ENCODE assay signal across 9 mouse cellular contexts in genomic region chr7:139233714-139234113, GRCm38 (mm10). TPM values are rescaled to one million over a fixed set of nuclear protein-coding genes. Genes with fewer than 3 reads are reported as not detected.
A peak's percentile ranks its signal among the peaks of the same experiment; 100 is the strongest.
DNase-seq lines count a peak whose midpoint lies in the region; ATAC-seq and TF ChIP-seq lines count a peak whose summit lies in the region.
"Had no signal": no experiment of that assay in that cellular context is flagged by ENCODE, and none has a peak within 500 bp of the region (broad histone marks: within the 10 kb centered on the region; RNA-seq: fewer than 3 reads in every experiment).

No protein-coding gene starts in this region.

- in situ Hi-C loops in CH12.LX (cut with MboI; ENCODE audit: low pct_ligation_motif_present, low pct_unique_long_range_greater_than_20kb, low sequenced_read_pairs), result loop anchor here (5.0 kb wide), 1 partner anchor 69 kb away; no protein-coding TSS in a partner anchor

- peak; percentile 81 to 97 for TF ChIP-seq CTCF in CH12.LX (conservative IDR thresholded peaks at IDR 0.05 in 1 of 2, IDR thresholded peaks at IDR 0.05 in 1 of 2; ENCODE audit: low read depth in 2 of 2, low read length in 2 of 2)

- H3K79me2 ChIP-seq in CH12.LX (replicated peaks; ENCODE audit: control insufficient read depth, extremely low read depth, insufficient read depth, poor library complexity, severe bottlenecking), result no peaks in the 10 kb centered on the region

- 3% methylated on average over 7 of the region's 7 CpGs for WGBS in forebrain, embryonic 15.5 days
- 3% methylated on average over 7 of the region's 7 CpGs for WGBS in neural tube, embryonic 15.5 days

- no peak for TF ChIP-seq POLR2A in CH12.LX (IDR thresholded peaks at IDR 0.05; ENCODE audit: low read depth, low read length)

- H3K27me3 ChIP-seq in CH12.LX (replicated peaks), result peaks cover 85% of the 10 kb centered on the region
- no peaks in the 10 kb centered on the region for H3K27me3 ChIP-seq in forebrain, embryonic 15.5 days
- no peaks in the 10 kb centered on the region for H3K27me3 ChIP-seq in neural tube, embryonic 15.5 days (replicated peaks)

- TF ChIP-seq EP300 in CH12.LX (IDR thresholded peaks at IDR 0.05; ENCODE audit: low read length), result no peak

- H3K4me3 ChIP-seq in CH12.LX (replicated peaks in 1 of 3; ENCODE audit: low read depth in 2 of 3, low read length in 2 of 3, poor library complexity in 1 of 3), result no peak overlapping the region
- H3K4me3 ChIP-seq in forebrain, embryonic 15.5 days, result no peak overlapping the region
- no peak overlapping the region for H3K4me3 ChIP-seq in neural tube, embryonic 15.5 days (replicated peaks)
- H3K4me3 ChIP-seq: erythroblast, embryonic 14.5 days had no signal

- no peaks in the 10 kb centered on the region for H3K36me3 ChIP-seq in CH12.LX (replicated peaks in 1 of 2; ENCODE audit: control insufficient read depth in 1 of 2, insufficient read depth in 1 of 2, low read length in 1 of 2)
- no peaks in the 10 kb centered on the region for H3K36me3 ChIP-seq in forebrain, embryonic 15.5 days
- no peaks in the 10 kb centered on the region for H3K36me3 ChIP-seq in neural tube, embryonic 15.5 days

- ATAC-seq in cerebellum, adult (ENCODE audit: insufficient number of reproducible peaks, low FRiP score, low TSS enrichment), result peak; percentile 86
- peak; percentile 91 for ATAC-seq in forebrain, embryonic 15.5 days (replicated peaks)
- ATAC-seq in neural tube, embryonic 15.5 days (ENCODE audit: low FRiP score), result peak; percentile 88

- H3K4me1 ChIP-seq in CH12.LX (ENCODE audit: control insufficient read depth in 1 of 2, insufficient read depth in 2 of 2), result no peaks in the 10 kb centered on the region; a peak in 1 of 4 replicates
- H3K4me1 ChIP-seq in forebrain, embryonic 15.5 days, result peaks cover 12% of the 10 kb centered on the region; the same call in 1 of the 2 replicates
- peaks cover 19% of the 10 kb centered on the region for H3K4me1 ChIP-seq in neural tube, embryonic 15.5 days

- H3K27ac ChIP-seq in CH12.LX (ENCODE audit: insufficient read depth, low read depth), result no peak overlapping the region
- H3K27ac ChIP-seq in forebrain, embryonic 15.5 days (replicated peaks), result no peak overlapping the region
- no peak overlapping the region for H3K27ac ChIP-seq in neural tube, embryonic 15.5 days (replicated peaks)

- DNase-seq in CH12.LX (ENCODE audit: extremely low read depth), result peak; percentile 58
- peak; percentile 74 for DNase-seq in heart, postnatal 25 days (ENCODE audit: low spot score)
- DNase-seq in layer of hippocampus, adult 18-20 months (ENCODE audit: low spot score in 2 of 2), result peak; percentile 82 to 91
- peak; percentile 90 to 92 for DNase-seq in lung, adult 18-20 months
- peak; percentile 74 for DNase-seq in testis, postnatal 14 days (ENCODE audit: low spot score)

- H3K9me3 ChIP-seq in CH12.LX (replicated peaks; ENCODE audit: low read length), result peaks cover 4% of the 10 kb centered on the region
- H3K9me3 ChIP-seq in forebrain, embryonic 15.5 days, result no peaks in the 10 kb centered on the region
- no peaks in the 10 kb centered on the region for H3K9me3 ChIP-seq in neural tube, embryonic 15.5 days (replicated peaks)

- H3K4me2 ChIP-seq in CH12.LX (ENCODE audit: insufficient read depth, low read depth, poor library complexity, severe bottlenecking), result no peak overlapping the region
- H3K4me2 ChIP-seq in forebrain, embryonic 15.5 days (replicated peaks), result no peak overlapping the region
- H3K4me2 ChIP-seq in neural tube, embryonic 15.5 days, result no peak overlapping the region

- H3K9ac ChIP-seq in CH12.LX (ENCODE audit: insufficient read depth, low read depth), result no peak overlapping the region
- H3K9ac ChIP-seq in forebrain, embryonic 15.5 days (replicated peaks), result no peak overlapping the region
- H3K9ac ChIP-seq in neural tube, embryonic 15.5 days (replicated peaks), result no peak overlapping the region

- intact Hi-C loops in heart, postnatal 25 days (cut with DNase I), result loop anchor here (1.0 to 2.0 kb wide), 4 partner anchors 17 to 243 kb away; no protein-coding TSS in a partner anchor

- dilution Hi-C loops in CH12.LX (cut with MboI; ENCODE audit: extremely low pct_ligation_motif_present, extremely low pct_unique_long_range_greater_than_20kb, low sequenced_read_pairs), result no loop called here

- TF ChIP-seq RAD21 in CH12.LX (IDR thresholded peaks at IDR 0.05; ENCODE audit: low read depth, low read length), result peak; percentile 97

TF ChIP-seq in CH12.LX, 34 proteins besides CTCF, POLR2A, EP300 and RAD21:
- no peak for TF ChIP-seq CHD2 (IDR thresholded peaks at IDR 0.05; ENCODE audit: low read length)
- no peak for TF ChIP-seq ZNF384 (IDR thresholded peaks at IDR 0.05; ENCODE audit: low read depth, low read length)
- no peak for TF ChIP-seq JUND (conservative IDR thresholded peaks at IDR 0.05; ENCODE audit: low read depth, low read length)
- TF ChIP-seq MEF2A (IDR thresholded peaks at IDR 0.05; ENCODE audit: borderline replicate concordance, low read depth, low read length), result 0 out of 2 replicates have a peak, but pooled peaks have one; percentile 46
- no peak for TF ChIP-seq TBP (conservative IDR thresholded peaks at IDR 0.05; ENCODE audit: low read depth, low read length)
- 0 out of 2 replicates have a peak, but pooled peaks have one; percentile 24 for TF ChIP-seq NRF1 (IDR thresholded peaks at IDR 0.05; ENCODE audit: low read depth, low read length)
- TF ChIP-seq SMC3 (IDR thresholded peaks at IDR 0.05; ENCODE audit: low read depth, low read length), result peak; percentile 96
- TF ChIP-seq IRF4 (IDR thresholded peaks at IDR 0.05; ENCODE audit: low read depth, low read length), result 0 out of 2 replicates have a peak, but pooled peaks have one; percentile 30
- peak; percentile 64 for TF ChIP-seq ZC3H11A (IDR thresholded peaks at IDR 0.05; ENCODE audit: low read depth, low read length)

RNA-seq across cellular contexts. Expression of gene Pwwp2b, which starts 14.6 kb away (rescaled TPM):
- total RNA-seq in CH12.LX (2012; rRNA removed), result 0.08 TPM in 1 of 2 replicates, not detected in the other
- total RNA-seq in CH12.LX (2014; rRNA removed), result not detected in 2 replicates
- not detected in 2 replicates for polyA plus RNA-seq in CH12.LX (2012; ENCODE audit: insufficient read length, low read depth)
- polyA plus RNA-seq in forebrain, embryonic 15.5 days (2015; fragmentation: Nextera tagmentation; extraction: Ambion mirVana), result 5.1 and 5.9 TPM in 2 replicates
- total RNA-seq in heart, postnatal 25 days (2021), result 1 to 10 TPM; 8.7 to 9.7 TPM
- total RNA-seq in layer of hippocampus, adult 18-20 months (2021), result 10 to 100 TPM; 31.5 to 35.9 TPM
- polyA plus RNA-seq in neural tube, embryonic 15.5 days (2015; fragmentation: Nextera tagmentation; extraction: Ambion mirVana), result 5.8 and 8.4 TPM in 2 replicates
- polyA plus RNA-seq: erythroblast, embryonic 14.5 days had no signal

RNA-seq across cellular contexts. Expression of gene Stk32c, which starts 20.6 kb away (rescaled TPM):
- total RNA-seq in CH12.LX (2012; rRNA removed) (not detected in 2 replicates), CH12.LX (2014; rRNA removed) (not detected in 2 replicates)
- polyA plus RNA-seq in CH12.LX (2012; ENCODE audit: insufficient read length, low read depth), result not detected in 2 replicates
- polyA plus RNA-seq in forebrain, embryonic 15.5 days (2015; fragmentation: Nextera tagmentation; extraction: Ambion mirVana), result 0.93 and 0.98 TPM in 2 replicates
- total RNA-seq in heart, postnatal 25 days (2021), result under 1 TPM; 0.73 to 0.99 TPM
- total RNA-seq in layer of hippocampus, adult 18-20 months (2021), result 100 to 1,000 TPM; 103 to 116 TPM
- 2.5 TPM in 2 replicates for polyA plus RNA-seq in neural tube, embryonic 15.5 days (2015; fragmentation: Nextera tagmentation; extraction: Ambion mirVana)
- polyA plus RNA-seq: erythroblast, embryonic 14.5 days had no signal

RNA-seq across cellular contexts. Expression of gene Lrrc27, which starts 20.9 kb away (rescaled TPM):
- total RNA-seq in CH12.LX (2012; rRNA removed), result 0.21 TPM in 1 of 2 replicates, not detected in the other
- total RNA-seq in CH12.LX (2014; rRNA removed), result not detected in 2 replicates
- polyA plus RNA-seq in CH12.LX (2012; ENCODE audit: insufficient read length, low read depth), result not detected in 2 replicates
- 2.8 and 4.7 TPM in 2 replicates for polyA plus RNA-seq in forebrain, embryonic 15.5 days (2015; fragmentation: Nextera tagmentation; extraction: Ambion mirVana)
- total RNA-seq in heart, postnatal 25 days (2021), result 10 to 100 TPM; 19.1 to 20.0 TPM
- 1 to 10 TPM; 6.1 to 6.4 TPM for total RNA-seq in layer of hippocampus, adult 18-20 months (2021)
- polyA plus RNA-seq in neural tube, embryonic 15.5 days (2015; fragmentation: Nextera tagmentation; extraction: Ambion mirVana), result 4.4 and 5.1 TPM in 2 replicates
- polyA plus RNA-seq: erythroblast, embryonic 14.5 days had no signal

Comparison
In these comparisons a context has a peak if more than half of its experiments do, and no peak if none do; other contexts are left out.
1. RNA of gene Pwwp2b, which starts 14.6 kb away (total RNA-seq): 31.5 to 35.9 TPM in layer of hippocampus, adult 18-20 months and 8.7 to 9.7 TPM in heart, postnatal 25 days; 0.08 TPM in CH12.LX; every median in the first group is over 4 times any median in the second.
2. RNA of gene Stk32c, which starts 20.6 kb away (total RNA-seq): 103 to 116 TPM in layer of hippocampus, adult 18-20 months; 0.73 to 0.99 TPM in heart, postnatal 25 days and not detected in CH12.LX; every median in the first group is over 10 times any median in the second.
3. RNA of gene Lrrc27, which starts 20.9 kb away (total RNA-seq): 19.1 to 20.0 TPM in heart, postnatal 25 days and 6.1 to 6.4 TPM in layer of hippocampus, adult 18-20 months; 0.21 TPM in CH12.LX; every median in the first group is over 4 times any median in the second.
4. Peak in every context shown above with its lines, with median percentiles within 50 percentile points of each other: DNase-seq and ATAC-seq.